Mouse (Mus musculus) spleen, adult 10 weeks (tissue): Measurements from ENCODE around the gene Tmem109. TPM values are rescaled to one million over a fixed set of nuclear protein-coding genes. Genes with fewer than 3 reads are reported as not detected.

Experiments
- polyA plus RNA-seq: library from polyadenylated mRNA; stranded (reverse); fragments of 350-450 nt; fragmentation: Illumina TruSeq; extraction: RNeasy Lipid Tissue Mini Kit (QIAGEN cat#74804); gene quantifications from one replicate; pipeline ENCODE4 v1.2.3, GENCODE M21; 2015; ENCODE audit warnings: low replicate concordance; ENCODE audit not compliant: insufficient read depth

The Tmem109 gene
- 16.3 TPM for polyA plus RNA-seq

DNA sequence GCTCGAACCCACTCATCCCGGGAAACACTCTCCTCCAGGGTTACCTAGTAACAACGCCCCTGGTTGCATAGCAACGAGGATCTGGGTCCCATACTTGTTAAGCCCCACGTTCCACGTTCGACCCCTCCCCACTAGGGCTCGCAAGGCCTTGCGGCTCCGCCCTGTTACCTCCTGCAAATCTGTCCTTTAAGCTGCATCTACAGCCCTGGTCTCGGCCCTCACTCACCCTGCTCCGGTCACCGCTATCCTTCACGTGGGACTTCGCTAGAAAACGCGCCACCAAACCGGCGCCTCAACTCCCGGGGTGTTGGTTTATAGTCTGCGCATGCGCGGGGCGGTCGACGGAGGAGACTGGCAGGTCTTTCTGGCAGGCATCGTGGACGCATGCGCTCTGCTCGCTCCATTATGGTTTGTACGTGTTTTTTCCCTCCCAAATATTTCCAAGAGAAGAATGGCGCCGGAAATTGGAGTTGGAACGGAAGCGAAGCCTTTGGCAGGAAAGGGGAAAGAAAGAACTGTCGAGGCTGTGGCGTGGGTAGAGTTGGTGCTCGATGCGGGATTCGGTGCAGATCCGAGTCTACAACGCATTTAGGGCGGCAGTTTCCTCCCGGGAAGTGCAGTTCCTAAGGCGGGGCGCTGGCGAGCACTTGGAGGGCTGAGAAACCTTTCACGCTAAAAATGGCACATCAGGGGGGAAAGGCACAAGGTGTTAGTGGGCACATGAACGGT is at the start of gene Tmem109:
Tmem109 (minus strand) TSS at position 576 of the 729 bp plus-strand sequence.

DNA sequence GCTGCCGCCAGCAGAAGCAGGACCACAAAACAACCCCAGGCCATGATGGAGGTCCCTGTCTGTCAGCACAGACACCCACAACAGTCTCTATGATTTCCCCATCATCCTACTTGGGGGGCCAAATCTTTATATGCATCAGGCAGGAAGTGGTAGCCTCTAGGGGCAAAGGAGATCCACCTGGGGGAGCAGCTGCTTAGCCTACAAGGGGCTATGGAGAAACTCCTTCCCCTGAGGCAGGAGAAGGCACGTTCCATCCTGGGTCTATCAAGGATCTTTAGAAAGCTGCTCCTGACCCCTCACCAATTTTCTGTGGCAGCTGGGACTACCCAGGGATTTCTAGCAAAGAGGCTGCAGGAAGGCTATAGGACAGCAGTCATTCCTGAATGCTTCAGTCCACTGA is 38.7 kb upstream of the Tmem109 start, which contains the start of gene Zp1:
Zp1 (minus strand) TSS at position 101 of the 400 bp plus-strand sequence.

DNA sequence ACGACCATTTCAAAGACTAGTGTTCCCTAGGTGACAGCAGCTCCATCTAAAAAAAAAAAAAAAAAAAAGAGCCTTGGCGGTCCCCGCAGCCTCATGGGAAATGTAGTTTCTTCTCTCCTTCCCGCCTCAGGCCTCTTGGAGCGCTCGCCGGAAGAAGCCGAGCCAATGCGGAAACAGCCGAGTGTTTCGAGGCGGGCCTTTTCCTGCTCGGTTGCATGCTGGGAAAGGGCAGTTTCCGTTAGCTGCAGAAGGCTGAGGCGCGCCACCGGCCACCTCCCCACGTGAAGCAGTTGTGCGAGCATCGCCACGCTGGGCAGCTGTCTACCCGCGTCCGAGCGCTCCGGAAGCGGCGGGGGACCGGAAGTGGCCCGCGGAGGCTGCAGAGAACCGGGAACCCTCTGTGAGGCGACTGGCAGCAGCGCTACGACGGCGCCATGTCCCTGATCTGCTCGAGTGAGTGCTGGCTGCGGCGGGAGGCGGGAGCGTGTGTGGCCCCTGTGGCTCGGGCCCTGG is 13.3 kb upstream of the Tmem109 start, which contains the start of gene Prpf19:
Prpf19 (plus strand) TSS at position 216 of the 513 bp plus-strand sequence.

DNA sequence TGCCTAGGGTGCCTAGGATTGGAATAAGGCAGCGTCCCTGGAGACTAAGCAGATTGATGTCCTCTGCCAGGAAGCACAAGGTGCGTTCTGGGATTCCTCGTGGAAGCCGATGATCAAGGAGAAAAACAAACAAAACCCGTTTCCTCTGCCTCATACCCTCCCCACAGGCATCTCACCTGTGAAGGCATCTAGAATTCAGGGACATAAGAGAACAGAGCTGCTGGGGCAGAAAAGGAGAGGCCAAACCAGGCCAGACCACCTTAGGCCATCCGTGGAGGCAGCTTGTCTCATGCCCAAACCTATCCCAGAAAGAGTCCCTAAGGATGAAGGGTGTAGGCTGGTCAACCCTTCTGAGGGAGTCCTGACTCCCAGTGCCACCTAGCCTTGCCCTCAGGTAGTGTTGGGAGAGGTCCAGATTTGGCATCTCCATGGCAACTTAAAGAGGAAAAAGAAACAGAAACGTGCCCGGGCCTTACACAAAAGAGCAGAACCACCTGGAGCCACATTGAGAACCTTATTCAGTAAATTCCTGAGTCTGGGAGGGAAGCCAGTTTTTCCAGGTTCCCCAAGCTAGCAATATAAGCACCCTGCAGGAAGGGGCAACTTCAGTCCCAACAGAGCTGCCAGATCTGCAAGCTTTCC is 11.8 kb downstream of the Tmem109 start, which contains the start of gene Tmem132a:
Tmem132a (minus strand) TSS at position 55 of the 642 bp plus-strand sequence.

DNA sequence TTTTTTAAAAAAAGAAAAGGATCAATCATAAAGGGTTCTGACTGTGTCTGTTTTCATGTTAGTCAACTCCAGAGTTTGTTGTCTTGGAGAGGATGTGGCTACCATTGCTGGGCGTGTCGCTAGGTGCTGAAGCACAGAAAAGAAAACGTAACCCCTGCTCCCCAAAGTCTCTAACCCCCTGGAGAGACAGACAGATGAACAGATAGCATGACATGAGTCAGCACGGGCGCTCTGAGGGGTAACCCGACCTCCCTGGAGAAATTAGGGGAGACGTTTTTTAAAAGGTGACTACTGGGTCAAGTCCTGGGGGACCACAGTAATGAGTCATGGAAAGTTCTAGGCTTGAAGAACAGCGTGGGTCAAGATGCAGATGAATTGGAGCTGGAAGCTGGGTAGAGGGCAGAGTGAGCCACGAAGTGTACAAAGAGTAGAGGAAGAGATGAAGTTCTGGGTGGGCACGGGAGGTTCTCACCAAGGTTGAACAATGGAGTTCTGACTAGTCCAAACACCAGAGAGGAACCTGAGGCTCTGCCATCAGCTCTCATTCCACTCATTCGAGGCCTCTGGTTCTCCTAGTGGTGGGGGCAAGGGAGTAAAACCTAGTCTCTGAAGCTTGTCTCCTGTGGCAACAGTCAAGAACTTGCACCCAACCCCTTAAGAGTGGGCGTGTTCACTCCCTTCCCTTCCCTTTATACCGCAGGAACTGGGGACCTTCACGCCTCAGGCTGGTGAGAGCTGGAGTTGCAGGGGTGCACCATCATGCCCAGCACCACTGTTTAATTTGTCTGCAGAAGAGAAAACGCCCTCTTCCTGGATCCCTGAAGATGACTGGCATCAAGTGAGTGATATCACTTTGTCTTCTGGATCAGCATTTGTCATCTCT is 42.5 kb downstream of the Tmem109 start, which contains the start of gene Slc15a3:
Slc15a3 (plus strand) TSS at position 718 of the 883 bp plus-strand sequence.

DNA sequence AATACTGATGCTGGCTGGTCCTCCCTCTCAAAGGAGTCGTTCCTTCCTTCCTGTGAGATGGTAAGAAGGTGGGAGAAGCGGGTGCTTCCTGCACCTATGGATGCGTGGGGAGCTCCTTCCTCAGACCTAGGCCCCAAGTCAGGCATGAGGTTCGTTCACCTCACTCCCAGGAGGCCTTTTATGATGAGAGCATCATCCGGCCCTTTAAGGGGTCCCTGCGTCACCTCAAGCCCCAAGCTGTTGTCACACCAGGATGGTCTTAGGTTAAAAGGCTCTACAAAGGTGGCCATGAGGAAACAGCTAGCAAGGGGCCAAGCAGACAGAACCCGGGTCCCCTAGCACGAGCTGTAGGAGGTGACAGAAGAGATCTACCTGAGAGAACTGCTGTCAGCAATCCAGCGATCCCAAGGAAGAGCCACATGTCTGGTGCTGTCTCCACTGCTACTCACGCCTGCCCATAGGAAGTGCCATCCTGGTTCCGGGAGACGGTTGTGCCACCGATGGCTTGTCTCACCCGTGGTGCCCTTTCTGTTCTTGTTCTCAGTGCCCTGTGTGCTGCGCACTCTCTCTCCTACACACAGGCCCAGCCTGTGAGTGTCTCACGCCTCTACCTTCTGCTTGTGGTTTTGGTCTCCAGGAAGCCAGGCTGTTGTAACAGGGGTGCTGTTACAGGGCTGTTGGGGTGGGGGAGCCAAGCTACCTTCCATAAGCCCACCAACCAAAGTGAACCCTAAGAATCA is 52.2 kb downstream of the Tmem109 start, which contains the start of gene Cd6:
Cd6 (minus strand) TSS at position 623 of the 740 bp plus-strand sequence.

Other genes with a start within 250 kb of the Tmem109 start
- 0.08 TPM for gene Vwce, start 247.8 kb downstream of the Tmem109 start, polyA plus RNA-seq
- gene Pga5, start 203.9 kb downstream of the Tmem109 start, polyA plus RNA-seq = not detected
- 11.2 TPM for gene Vps37c, start 193.3 kb downstream of the Tmem109 start, polyA plus RNA-seq
- 33.1 TPM for gene Cd5, start 143.0 kb downstream of the Tmem109 start, polyA plus RNA-seq
- gene Cd6, start 51.9 kb downstream of the Tmem109 start, polyA plus RNA-seq = 24.1 TPM
- 22.5 TPM for gene Slc15a3, start 42.3 kb downstream of the Tmem109 start, polyA plus RNA-seq
- 0.36 TPM for gene Tmem132a, start 12.1 kb downstream of the Tmem109 start, polyA plus RNA-seq
- gene Prpf19, start 13.2 kb upstream of the Tmem109 start, polyA plus RNA-seq = 103 TPM
- gene Zp1, start 38.6 kb upstream of the Tmem109 start, polyA plus RNA-seq = not detected
- gene Ptgdr2, start 55.2 kb upstream of the Tmem109 start, polyA plus RNA-seq = 0.14 TPM
- gene Ccdc86, start 67.3 kb upstream of the Tmem109 start, polyA plus RNA-seq = 7.5 TPM
- not detected for gene Ms4a10, start 92.7 kb upstream of the Tmem109 start, polyA plus RNA-seq
- not detected for gene Ms4a15, start 111.2 kb upstream of the Tmem109 start, polyA plus RNA-seq
- not detected for gene Ms4a18, start 136.0 kb upstream of the Tmem109 start, polyA plus RNA-seq
- 9.2 TPM for gene Ms4a8a, start 199.1 kb upstream of the Tmem109 start, polyA plus RNA-seq
- gene 1700017D01Rik, start 248.9 kb upstream of the Tmem109 start, polyA plus RNA-seq = not detected